Mouse (Mus musculus) T-cell, adult 66 days (primary cell): Measurements from ENCODE around the gene Arsa. TPM values are rescaled to one million over a fixed set of nuclear protein-coding genes. Genes with fewer than 3 reads are reported as not detected.

ENCODE experiments used
- total RNA-seq, 2 experiments: library from RNA; stranded (reverse); gene quantifications; 3 replicates in 1 of 2; 4 replicates in 1 of 2; pipeline ENCODE4 v1.2.4; 2023

Gene Arsa
- 10 to 100 TPM; 13.5 to 15.3 TPM for total RNA-seq

DNA sequence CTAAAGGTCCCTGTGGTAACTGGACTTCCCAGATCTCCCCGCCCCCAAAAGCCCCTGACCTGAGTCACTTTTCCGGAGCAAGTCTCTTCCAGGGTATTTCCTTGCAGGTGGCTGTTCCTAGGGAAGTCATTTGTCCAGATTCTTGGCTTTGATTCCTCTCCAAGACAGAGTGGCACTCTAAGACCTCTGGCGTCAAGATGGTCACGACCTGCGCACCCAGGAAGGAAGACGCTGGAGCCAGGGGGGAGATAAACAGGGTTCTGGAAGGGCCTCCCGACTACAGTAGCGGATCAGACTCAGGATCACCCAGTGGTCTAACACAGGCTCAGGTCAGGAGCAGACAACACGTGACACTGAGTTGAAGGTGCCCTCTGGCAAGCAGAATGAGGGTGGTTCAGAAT lies at the start of gene Arsa:
TSS of gene Arsa (minus strand) at position 335 of the 401 bp plus-strand sequence.

DNA sequence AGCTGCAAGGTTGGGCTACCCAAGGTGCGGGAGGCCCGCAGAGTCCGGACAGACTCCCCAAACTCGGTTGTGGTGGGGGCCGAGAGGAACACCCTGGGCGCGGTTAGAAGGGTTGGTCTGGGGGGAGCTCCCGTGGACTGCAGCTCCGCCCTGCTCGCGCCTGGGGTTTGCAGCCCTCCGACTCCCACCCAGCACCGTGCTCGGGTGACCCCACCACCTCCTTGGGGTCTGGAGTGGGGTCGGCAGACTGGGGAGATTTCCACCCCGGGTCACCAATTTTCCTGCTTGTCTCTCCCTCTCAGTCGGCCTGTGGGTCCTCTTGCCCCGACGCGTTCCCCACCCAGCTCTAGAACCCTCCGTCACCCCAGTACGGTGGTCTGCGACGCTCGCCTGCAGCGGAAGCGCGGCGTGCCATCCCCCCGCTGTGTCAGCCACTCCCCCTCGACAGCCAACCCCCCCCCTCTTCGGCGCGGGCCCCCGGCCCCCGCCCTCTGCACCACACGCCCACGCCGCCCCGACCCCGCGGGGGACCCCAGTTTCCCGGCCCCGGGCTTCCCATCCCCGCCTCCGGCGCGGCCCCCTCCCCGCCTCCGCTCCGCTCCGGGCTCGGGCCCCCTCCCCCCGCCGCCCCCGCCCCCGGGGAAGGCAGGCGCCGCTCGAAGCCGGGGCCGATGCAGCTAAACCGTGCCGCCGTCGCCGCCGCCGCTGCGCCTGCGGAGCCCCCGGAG lies 21.9 kb upstream of the Arsa start, which contains the start of gene Shank3:
TSS of gene Shank3 (plus strand) at position 663 of the 728 bp plus-strand sequence.

DNA sequence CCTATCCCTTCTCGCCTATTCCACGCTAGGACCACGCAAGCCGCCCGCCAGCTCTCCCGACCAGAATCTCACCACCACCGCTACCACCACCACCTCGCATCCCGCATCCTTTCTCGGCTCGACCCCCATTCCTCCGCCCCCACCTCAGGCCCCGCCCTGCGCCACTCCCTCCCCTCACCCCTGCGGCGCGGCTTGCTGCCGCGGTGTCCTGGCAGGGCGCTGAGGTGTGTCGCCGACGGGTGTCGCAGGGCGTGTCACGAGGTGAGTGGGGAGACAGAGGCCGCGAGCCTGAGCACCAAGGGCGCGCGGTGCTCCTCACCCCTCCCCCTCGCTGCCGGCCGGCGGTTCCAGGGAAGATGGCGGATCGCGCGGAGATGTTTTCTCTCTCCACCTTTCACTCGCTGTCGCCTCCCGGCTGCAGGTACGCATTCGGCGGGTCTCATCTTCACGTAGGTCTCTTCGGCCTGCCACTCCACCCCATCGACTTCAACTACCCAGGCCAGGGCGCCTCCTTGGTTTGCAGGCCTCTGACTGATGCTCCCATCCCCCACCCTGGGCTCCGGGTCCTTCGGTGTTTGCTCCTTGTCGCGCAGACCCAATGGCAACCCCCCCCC lies 23.3 kb downstream of the Arsa start, which contains the start of gene Mapk8ip2:
TSS of gene Mapk8ip2 (plus strand) at position 49 of the 614 bp plus-strand sequence.

DNA sequence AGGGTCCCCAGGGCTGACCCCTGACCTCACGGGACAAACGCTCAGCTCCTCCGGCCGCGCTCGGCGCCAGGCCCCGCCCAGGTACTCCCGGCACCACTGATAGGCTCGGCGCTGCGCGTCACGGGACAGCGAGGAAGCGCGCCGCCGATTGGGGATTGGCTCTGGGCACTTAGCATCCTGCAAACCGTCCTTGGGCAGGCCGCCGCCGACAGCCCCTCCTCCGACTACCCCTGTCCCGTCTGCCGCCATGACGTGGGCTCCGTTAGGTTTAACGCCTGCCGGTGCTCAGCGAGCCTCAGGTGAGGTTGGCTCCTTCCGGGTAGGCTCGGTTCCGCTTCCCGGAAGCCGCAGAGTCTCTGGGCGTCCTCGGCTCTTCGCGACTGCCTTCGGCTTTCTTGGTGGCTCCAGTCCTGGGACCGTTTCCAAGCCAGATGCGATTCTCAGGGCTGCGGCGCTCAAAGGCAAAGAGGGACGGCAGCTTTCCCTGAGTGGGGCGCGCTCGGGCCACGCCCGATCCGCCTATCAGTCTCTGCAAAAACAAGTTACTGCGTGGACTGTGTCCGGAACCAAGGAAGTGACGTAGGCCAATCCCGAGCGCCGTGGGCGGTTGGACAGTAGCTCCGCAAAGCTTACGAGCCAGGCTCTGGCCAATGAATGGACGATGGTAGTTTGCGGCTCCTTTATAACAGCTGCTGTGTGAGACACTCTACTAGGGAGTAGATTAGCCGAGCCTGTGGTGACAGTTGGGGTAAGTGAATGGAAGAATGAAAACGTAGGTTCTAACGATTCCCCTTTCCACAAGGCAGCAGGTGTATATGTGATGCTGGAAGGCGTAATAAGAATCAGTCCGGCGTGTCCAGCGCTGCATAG lies 47.6 kb downstream of the Arsa start, which contains the start of the genes C730034F03Rik, Gm44502 and Chkb:
TSS of gene C730034F03Rik (plus strand) at position 238 of the 870 bp plus-strand sequence.
TSS of gene Gm44502 (minus strand) at position 345 of the 870 bp plus-strand sequence.
TSS of gene Chkb (minus strand) at position 557 of the 870 bp plus-strand sequence.

DNA sequence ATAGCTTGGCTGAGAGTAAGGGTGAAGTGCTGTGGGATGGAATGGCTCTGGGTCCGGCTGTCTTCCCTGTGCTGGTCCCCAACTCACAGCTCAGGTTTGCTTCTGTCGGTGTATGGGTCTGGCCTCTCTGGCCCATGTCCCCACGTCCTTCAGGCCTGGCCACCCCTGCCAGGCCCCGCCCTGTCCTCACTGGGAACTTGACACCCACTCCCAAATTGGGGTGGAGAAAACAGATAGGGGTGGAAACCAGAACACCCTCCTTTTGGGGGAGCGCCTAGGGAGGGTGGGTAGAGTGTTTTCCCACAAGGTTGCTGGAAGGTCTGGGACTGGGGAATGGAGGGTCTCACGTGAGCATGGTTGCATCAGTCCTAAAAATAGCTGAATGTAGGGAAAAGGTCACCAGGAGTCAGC lies 51.5 kb downstream of the Arsa start, which contains the start of gene Cpt1b:
TSS of gene Cpt1b (minus strand) at position 153 of the 411 bp plus-strand sequence.

Other genes with a start within 250 kb of the Arsa start
- gene Sbf1, start 162.1 kb downstream of the Arsa start, total RNA-seq, result 100 to 1,000 TPM; 419 to 453 TPM
- not detected for gene Adm2, start 154.7 kb downstream of the Arsa start, total RNA-seq
- gene Miox, start 143.0 kb downstream of the Arsa start, total RNA-seq, result not detected
- 10 to 100 TPM; 39.9 to 50.1 TPM for gene Lmf2, start 121.8 kb downstream of the Arsa start, total RNA-seq
- gene Ncaph2, start 121.7 kb downstream of the Arsa start, total RNA-seq, result 100 to 1,000 TPM; 111 to 131 TPM
- 10 to 100 TPM; 23.7 to 25.2 TPM for gene Sco2, start 103.6 kb downstream of the Arsa start, total RNA-seq
- under 1 TPM; 0.65 to 0.76 TPM for gene Tymp, start 100.4 kb downstream of the Arsa start, total RNA-seq
- not detected for gene Odf3b, start 98.1 kb downstream of the Arsa start, total RNA-seq
- under 1 TPM; 0.20 to 0.30 TPM for gene Klhdc7b, start 92.5 kb downstream of the Arsa start, total RNA-seq
- not detected for gene Syce3, start 66.9 kb downstream of the Arsa start, total RNA-seq
- gene Cpt1b, start 51.6 kb downstream of the Arsa start, total RNA-seq, result 1 to 10 TPM; 4.0 to 6.2 TPM
- gene C730034F03Rik, start 47.8 kb downstream of the Arsa start, total RNA-seq, result 10 to 100 TPM in 1 of 2 experiments, 1 to 10 TPM in 1; 8.1 to 10.1 TPM
- gene Gm44502, start 47.7 kb downstream of the Arsa start, total RNA-seq, result under 1 TPM in 1 of 2 experiments, not detected in 1; 0.68 TPM
- 100 to 1,000 TPM; 150 to 159 TPM for gene Chkb, start 47.5 kb downstream of the Arsa start, total RNA-seq
- under 1 TPM in 1 of 2 experiments, not detected in 1; 0.12 TPM for gene Mapk8ip2, start 23.5 kb downstream of the Arsa start, total RNA-seq
- gene Shank3, start 22.2 kb upstream of the Arsa start, total RNA-seq, result 1 to 10 TPM in 1 of 2 experiments, under 1 TPM in 1; 0.86 to 2.1 TPM
- gene Acr, start 90.9 kb upstream of the Arsa start, total RNA-seq, result not detected
- gene Rabl2, start 114.5 kb upstream of the Arsa start, total RNA-seq, result 1 to 10 TPM; 1.0 to 3.3 TPM